Mouse (Mus musculus) CH12.LX (cell line): ENCODE measurements around the gene Tnfsf13b.

Experiments used
- CHD2 ChIP-seq: IDR thresholded peaks from 2 replicates; pipeline ENCODE4 v1.6.1; 2011; ENCODE audit warnings: low read length, improper control_type of control experiment
- CTCF ChIP-seq, 2 experiments: IDR thresholded peaks in 1 of 2; conservative IDR thresholded peaks in 1 of 2; 2 replicates each; pipeline ENCODE4 v1.5.1; 2011 to 2012; ENCODE audit warnings: low read depth in 2 of 2, low read length in 2 of 2, improper control_type of control experiment in 1 of 2, inconsistent platforms in 1 of 2, mild to moderate bottlenecking in 1 of 2, moderate library complexity in 1 of 2
- EP300 ChIP-seq: IDR thresholded peaks from 2 replicates; pipeline ENCODE4 v1.6.1; 2011; ENCODE audit warnings: low read length, improper control_type of control experiment
- ETS1 ChIP-seq: conservative IDR thresholded peaks from 2 replicates; pipeline ENCODE4 v1.6.1; 2012; ENCODE audit warnings: low read depth, mild to moderate bottlenecking, inconsistent platforms, low read length, improper control_type of control experiment, moderate library complexity
- KAT2A ChIP-seq: IDR thresholded peaks from 2 replicates; pipeline ENCODE4 v1.6.1; 2012; ENCODE audit warnings: low read length, improper control_type of control experiment, inconsistent platforms; ENCODE audit not compliant: insufficient replicate concordance
- MAX ChIP-seq: IDR thresholded peaks from 2 replicates; pipeline ENCODE4 v1.6.1; 2011; ENCODE audit warnings: low read length, improper control_type of control experiment
- MAZ ChIP-seq: IDR thresholded peaks from 2 replicates; pipeline ENCODE4 v1.6.1; 2012; ENCODE audit warnings: low read depth, mild to moderate bottlenecking, inconsistent platforms, low read length, improper control_type of control experiment, moderate library complexity
- MXI1 ChIP-seq: IDR thresholded peaks from 2 replicates; pipeline ENCODE4 v1.6.1; 2011; ENCODE audit warnings: mild to moderate bottlenecking, low read depth, low read length, improper control_type of control experiment
- MYC ChIP-seq: IDR thresholded peaks from 2 replicates; pipeline ENCODE4 v1.6.1; 2011; ENCODE audit warnings: low read depth, mild to moderate bottlenecking, improper control_type of control experiment, low read length
- POLR2A ChIP-seq: IDR thresholded peaks from 2 replicates; pipeline ENCODE4 v1.6.1; 2011; ENCODE audit warnings: low read depth, mild to moderate bottlenecking, improper control_type of control experiment, low read length
- POLR2AphosphoS2 ChIP-seq: IDR thresholded peaks from 2 replicates; pipeline ENCODE4 v1.6.1; 2011; ENCODE audit warnings: low read depth, low read length, improper control_type of control experiment
- RCOR1 ChIP-seq: conservative IDR thresholded peaks from 2 replicates; pipeline ENCODE4 v1.6.1; 2012; ENCODE audit warnings: low read depth, mild to moderate bottlenecking, inconsistent platforms, low read length, improper control_type of control experiment
- USF1 ChIP-seq: IDR thresholded peaks from 2 replicates; pipeline ENCODE4 v1.6.1; 2014; ENCODE audit warnings: low read depth, mild to moderate bottlenecking, inconsistent platforms, low read length, improper control_type of control experiment
- USF2 ChIP-seq: conservative IDR thresholded peaks from 2 replicates; pipeline ENCODE4 v1.6.1; 2011; ENCODE audit warnings: low read depth, low read length, improper control_type of control experiment

DNA sequence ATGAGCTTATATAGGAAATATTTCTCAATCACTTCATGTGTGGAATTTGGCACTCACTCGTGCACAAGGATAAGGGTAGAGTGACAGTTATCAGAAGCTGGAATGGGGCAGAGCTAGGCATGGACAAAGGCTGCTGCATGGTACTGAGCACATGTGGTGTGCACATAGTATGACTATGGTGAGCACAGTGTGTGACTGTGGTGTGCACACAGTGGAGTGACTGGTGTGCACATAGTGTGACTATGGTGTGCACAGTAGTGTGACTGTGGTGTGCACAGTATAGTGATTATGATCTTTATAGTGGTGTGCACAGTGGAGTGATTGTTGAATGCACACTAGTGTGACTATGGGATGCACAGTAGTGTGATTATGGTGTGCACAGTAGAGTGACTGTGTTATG is 39.5 kb downstream of the Tnfsf13b start:
- no peak for TF ChIP-seq POLR2A
- no peak for TF ChIP-seq MAZ
- no peak for TF ChIP-seq CTCF (conservative IDR thresholded peaks at IDR 0.05 in 1 of 2, IDR thresholded peaks at IDR 0.05 in 1 of 2; ENCODE audit: low read depth in 2 of 2, low read length in 2 of 2)
- TF ChIP-seq POLR2AphosphoS2 = no peak
- TF ChIP-seq USF2 = no peak
- no peak for TF ChIP-seq KAT2A
- TF ChIP-seq MYC = no peak
- TF ChIP-seq RCOR1 = no peak
- no peak for TF ChIP-seq MXI1
- no peak for TF ChIP-seq EP300
- TF ChIP-seq CHD2 = no peak
- TF ChIP-seq MAX = no peak
- TF ChIP-seq USF1 = no peak
- TF ChIP-seq ETS1 = no peak
